Mouse (Mus musculus): ENCODE data around the gene Mybpc3. TPM values are rescaled to one million over a fixed set of nuclear protein-coding genes. Genes with fewer than 3 reads are reported as not detected.

Gene Mybpc3
- polyA plus RNA-seq, 1 experiment = 0.05 TPM

DNA sequence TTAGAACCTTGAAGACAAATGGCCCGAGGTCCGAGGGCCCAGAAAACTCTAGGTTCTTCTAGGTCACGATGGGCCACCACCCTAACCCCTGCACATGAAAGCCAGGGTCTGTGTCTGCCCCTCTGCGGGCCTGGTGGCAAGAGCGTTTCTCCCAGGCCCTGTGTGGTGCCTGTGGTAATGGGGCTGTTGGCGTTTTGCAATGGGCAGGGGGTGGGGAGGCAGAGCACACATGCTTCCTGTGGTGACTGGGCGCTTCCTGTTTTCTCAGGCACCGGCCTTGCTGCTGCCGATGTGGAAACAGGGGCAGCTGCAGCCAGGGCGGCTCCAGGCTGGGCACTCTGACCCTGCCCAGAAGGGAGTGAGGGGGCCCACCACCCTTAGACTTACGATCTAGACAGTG, 35.1 kb upstream of the Mybpc3 start:
- Histone ChIP-seq H3K27me3 (ENCODE audit: control insufficient read depth, insufficient read depth, low read length) (no peaks in the 10 kb centered on the region), H3K36me3 (ENCODE audit: control insufficient read depth, insufficient read depth, low read length) (no peaks in the 10 kb centered on the region), H3K4me3 (ENCODE audit: low read depth, low read length) (peak overlapping the region; percentile 44), H3K4me1 (ENCODE audit: control insufficient read depth, insufficient read depth, insufficient read length, low read length) (peaks cover 9% of the 10 kb centered on the region; the same call in 1 of the 2 replicates), H3K27ac (ENCODE audit: insufficient read depth, low read depth, low read length) (peak overlapping the region; percentile 82)
- TF ChIP-seq POLR2A (IDR thresholded peaks at IDR 0.05; ENCODE audit: low read depth, low read length) (no peak; the same call in 1 of the 2 replicates), CTCF (IDR thresholded peaks at IDR 0.05; ENCODE audit: extremely low read depth, insufficient read length, insufficient replicate concordance, low read depth, low read length) (no peak)
- WGBS = 68% methylated on average over 11 of the region's 11 CpGs

DNA sequence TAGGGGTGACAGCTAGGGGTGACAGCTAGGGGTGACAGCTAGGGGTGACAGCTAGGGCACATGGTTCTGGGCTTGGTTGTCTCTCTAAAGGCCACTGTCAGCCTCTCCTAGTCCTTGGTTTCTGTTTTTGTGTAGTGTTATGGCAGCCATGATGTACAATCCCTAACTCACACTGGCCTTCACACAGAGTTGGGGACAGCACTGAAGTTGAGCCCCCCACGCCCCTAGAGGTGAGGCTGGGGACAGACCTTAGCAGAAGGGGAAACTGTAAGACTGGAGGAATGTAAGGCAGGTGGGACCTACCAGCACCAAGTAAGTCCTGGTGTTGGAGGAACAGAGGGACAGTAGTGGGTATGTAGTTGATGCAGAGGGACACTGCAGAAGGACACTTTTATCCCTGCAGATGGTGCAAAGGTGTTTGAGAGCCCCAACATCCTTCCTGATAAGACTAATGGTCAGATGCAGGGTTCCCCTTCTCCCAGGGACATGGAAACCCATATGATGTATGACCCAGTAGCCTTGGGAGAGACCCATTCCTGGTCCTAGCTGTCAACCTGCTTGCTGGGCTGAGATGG, 34.5 kb upstream of the Mybpc3 start:
- TF ChIP-seq CTCF (IDR thresholded peaks at IDR 0.05; ENCODE audit: extremely low read depth, insufficient read length, insufficient replicate concordance, low read depth, low read length) (no peak), POLR2A (IDR thresholded peaks at IDR 0.05; ENCODE audit: low read depth, low read length) (no peak)
- Histone ChIP-seq H3K27ac (ENCODE audit: insufficient read depth, low read depth, low read length) (peak overlapping the region; percentile 82), H3K4me1 (ENCODE audit: control insufficient read depth, insufficient read depth, insufficient read length, low read length) (peaks cover 9% of the 10 kb centered on the region; the same call in 1 of the 2 replicates), H3K27me3 (ENCODE audit: control insufficient read depth, insufficient read depth, low read length) (no peaks in the 10 kb centered on the region), H3K4me3 (ENCODE audit: low read depth, low read length) (peak overlapping the region; percentile 44; the same call in 1 of the 2 replicates), H3K36me3 (ENCODE audit: control insufficient read depth, insufficient read depth, low read length) (no peaks in the 10 kb centered on the region)
- 67% methylated on average over 1 of the region's 1 CpGs for WGBS

DNA sequence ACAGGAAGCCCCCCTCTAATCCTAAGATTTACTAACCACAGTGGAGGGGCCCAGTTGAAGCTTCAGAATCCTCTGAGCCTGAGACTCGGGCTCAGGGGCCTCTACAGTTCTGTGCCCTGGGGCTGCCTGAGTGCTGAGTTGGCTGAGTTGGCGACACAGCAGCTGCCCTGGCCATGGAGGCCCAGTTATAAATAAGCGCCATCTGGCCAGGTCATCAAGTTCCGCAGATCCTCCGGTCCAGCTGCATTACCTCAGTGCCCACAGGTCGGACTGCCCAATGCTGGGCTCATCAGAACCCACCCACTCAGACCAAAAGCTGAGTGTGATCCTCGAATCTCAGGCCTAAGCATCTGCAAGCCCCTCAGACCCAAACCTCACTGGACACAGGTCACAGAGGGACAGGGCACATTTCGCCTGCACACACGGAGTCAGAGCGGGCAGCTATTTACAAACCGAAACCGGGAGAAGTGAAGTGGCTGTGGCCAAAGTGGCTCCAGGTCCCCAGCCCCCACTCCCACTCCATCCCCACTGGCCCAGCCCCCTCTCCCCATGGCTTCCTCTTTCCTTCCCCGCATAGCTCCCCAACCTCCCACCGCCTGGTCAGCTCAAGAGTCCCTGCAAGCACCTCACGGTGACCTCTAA, 33.6 kb upstream of the Mybpc3 start:
- H3K27ac ChIP-seq (ENCODE audit: insufficient read depth, low read depth, low read length) = peak overlapping the region; percentile 82
- TF ChIP-seq CTCF (IDR thresholded peaks at IDR 0.05; ENCODE audit: extremely low read depth, insufficient read length, insufficient replicate concordance, low read depth, low read length) = no peak
- no peak for TF ChIP-seq POLR2A (IDR thresholded peaks at IDR 0.05; ENCODE audit: low read depth, low read length)
- peak overlapping the region; percentile 23 for H3K4me3 ChIP-seq (ENCODE audit: low read depth, low read length)
- H3K4me1 ChIP-seq (ENCODE audit: control insufficient read depth, insufficient read depth, insufficient read length, low read length) = peaks cover 7% of the 10 kb centered on the region; the same call in 1 of the 2 replicates
- 79% methylated on average over 15 of the region's 15 CpGs for WGBS
- H3K27me3 ChIP-seq (ENCODE audit: control insufficient read depth, insufficient read depth, low read length) = no peaks in the 10 kb centered on the region
- H3K36me3 ChIP-seq (ENCODE audit: control insufficient read depth, insufficient read depth, low read length) = no peaks in the 10 kb centered on the region

DNA sequence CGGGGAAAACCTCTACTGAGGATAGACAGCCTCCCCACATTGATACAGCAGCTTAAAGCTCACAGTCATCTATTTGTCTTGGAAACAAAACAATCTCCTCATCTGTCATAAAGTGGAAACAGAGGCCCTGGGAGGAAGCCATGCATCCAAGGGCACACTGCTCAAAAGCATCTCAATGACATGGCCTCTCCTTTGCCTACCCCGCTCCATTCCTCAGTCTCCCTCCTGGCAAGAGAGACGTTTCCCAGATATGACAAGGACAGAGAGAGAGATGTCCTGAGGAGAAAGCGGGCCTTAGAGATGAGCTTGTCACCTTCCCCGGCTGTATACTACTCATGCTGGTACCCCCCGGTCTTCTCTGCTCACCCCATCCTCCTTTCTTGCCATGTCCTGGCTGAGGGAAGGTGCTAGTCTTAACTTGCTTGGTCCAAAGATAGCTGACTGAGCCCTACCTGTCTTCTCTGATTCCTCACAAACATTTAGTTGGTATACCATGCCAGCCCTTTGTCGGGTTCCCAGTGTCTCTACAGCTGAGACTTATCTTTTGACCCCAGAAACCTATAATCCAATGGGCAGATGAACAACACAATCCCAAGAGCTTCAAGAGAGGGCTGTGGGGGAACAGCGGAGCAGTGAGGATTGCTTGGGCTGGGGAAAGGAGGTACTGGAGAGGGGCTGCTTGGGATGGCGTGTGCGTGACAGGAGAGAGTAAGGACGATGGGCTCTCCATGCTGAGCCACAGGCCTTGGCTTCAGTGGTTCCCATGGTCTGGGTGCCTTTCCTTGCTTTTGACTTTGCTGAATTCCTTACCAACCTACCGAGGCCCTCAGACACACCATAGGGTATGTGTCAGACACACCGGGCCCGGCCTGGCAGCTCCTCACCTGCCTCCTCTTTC, 32.2 kb upstream of the Mybpc3 start:
- H3K27me3 ChIP-seq (ENCODE audit: control insufficient read depth, insufficient read depth, low read length) = no peaks in the 10 kb centered on the region
- H3K27ac ChIP-seq (ENCODE audit: insufficient read depth, low read depth, low read length) = peak overlapping the region; percentile 54; the same call in 1 of the 2 replicates
- peaks cover 7% of the 10 kb centered on the region; the same call in 1 of the 2 replicates for H3K4me1 ChIP-seq (ENCODE audit: control insufficient read depth, insufficient read depth, insufficient read length, low read length)
- no peak overlapping the region for H3K4me3 ChIP-seq (ENCODE audit: low read depth, low read length)
- no peaks in the 10 kb centered on the region for H3K36me3 ChIP-seq (ENCODE audit: control insufficient read depth, insufficient read depth, low read length)
- TF ChIP-seq CTCF (IDR thresholded peaks at IDR 0.05; ENCODE audit: extremely low read depth, insufficient read length, insufficient replicate concordance, low read depth, low read length) = no peak
- TF ChIP-seq POLR2A (IDR thresholded peaks at IDR 0.05; ENCODE audit: low read depth, low read length) = no peak
- WGBS = 82% methylated on average over 14 of the region's 14 CpGs

DNA sequence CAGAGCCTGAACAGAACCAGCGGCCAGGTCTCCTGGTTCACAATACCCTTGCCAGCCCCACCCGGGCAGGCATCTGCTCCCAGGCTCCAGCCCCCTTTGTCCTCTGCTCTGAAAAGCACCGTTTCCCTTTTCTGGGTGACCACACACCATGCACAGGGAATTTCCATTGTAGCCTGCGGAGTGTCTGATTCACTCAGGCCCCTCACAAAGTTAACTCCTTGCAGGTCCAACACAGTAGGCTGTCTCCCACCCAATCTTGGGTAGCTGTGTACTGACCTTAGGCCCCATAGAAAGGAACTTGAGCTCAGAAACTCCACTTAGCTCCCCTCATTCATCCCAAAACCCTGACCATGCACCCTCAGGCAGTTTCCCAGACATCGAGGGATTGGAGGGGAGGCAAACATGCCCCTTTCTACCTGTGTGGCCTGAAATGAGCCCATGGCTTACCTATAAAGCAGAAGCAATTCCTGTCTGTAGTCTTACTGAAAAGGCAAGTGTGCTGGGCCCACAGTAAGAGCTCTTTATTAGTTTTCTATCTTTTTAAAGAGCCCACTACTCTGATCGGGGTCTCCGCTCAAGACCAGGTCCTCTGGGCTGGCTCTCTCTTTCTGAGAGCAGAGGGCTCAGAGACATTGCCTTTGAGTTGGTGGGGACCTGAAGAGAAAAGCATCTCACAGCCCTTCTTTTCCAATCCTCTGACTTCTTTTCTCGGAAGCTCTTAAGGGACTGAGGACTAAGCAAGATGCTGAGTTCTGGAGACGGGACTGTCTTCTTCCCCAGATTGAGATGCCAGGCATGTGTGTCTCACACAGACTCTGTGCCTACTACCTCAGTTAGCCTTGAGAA, 31.3 kb upstream of the Mybpc3 start:
- peak overlapping the region; percentile 27; the same call in 1 of the 2 replicates for H3K27ac ChIP-seq (ENCODE audit: insufficient read depth, low read depth, low read length)
- TF ChIP-seq POLR2A (IDR thresholded peaks at IDR 0.05; ENCODE audit: low read depth, low read length) = no peak
- TF ChIP-seq CTCF (IDR thresholded peaks at IDR 0.05; ENCODE audit: extremely low read depth, insufficient read length, insufficient replicate concordance, low read depth, low read length) = no peak
- WGBS = 76% methylated on average over 9 of the region's 9 CpGs
- peaks cover 7% of the 10 kb centered on the region; the same call in 1 of the 2 replicates for H3K4me1 ChIP-seq (ENCODE audit: control insufficient read depth, insufficient read depth, insufficient read length, low read length)
- no peaks in the 10 kb centered on the region for H3K27me3 ChIP-seq (ENCODE audit: control insufficient read depth, insufficient read depth, low read length)
- no peak overlapping the region for H3K4me3 ChIP-seq (ENCODE audit: low read depth, low read length)
- H3K36me3 ChIP-seq (ENCODE audit: control insufficient read depth, insufficient read depth, low read length) = no peaks in the 10 kb centered on the region

DNA sequence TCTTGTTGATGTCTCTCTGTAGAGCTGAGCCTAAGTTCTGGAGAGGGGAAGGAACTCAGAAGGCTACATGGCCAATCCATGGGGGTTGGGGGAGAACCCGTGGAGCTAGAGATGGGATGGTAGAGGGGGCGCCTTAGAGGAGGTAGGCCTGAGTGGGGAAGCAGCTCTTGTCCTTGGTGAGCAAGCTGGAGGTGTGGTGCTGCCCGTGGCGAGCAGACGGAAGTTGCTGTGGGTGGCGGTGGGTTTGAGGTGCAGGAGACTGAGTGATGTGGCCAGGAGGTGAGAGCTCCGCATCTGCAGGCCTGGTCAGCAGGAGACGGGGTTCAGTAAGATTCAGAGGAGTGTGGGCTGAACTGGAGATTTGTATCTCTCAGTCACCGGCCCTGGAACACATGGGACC, 30.5 kb upstream of the Mybpc3 start:
- WGBS = 81% methylated on average over 9 of the region's 9 CpGs
- TF ChIP-seq POLR2A (IDR thresholded peaks at IDR 0.05; ENCODE audit: low read depth, low read length) = no peak
- no peak for TF ChIP-seq CTCF (IDR thresholded peaks at IDR 0.05; ENCODE audit: extremely low read depth, insufficient read length, insufficient replicate concordance, low read depth, low read length)
- no peak overlapping the region for H3K4me3 ChIP-seq (ENCODE audit: low read depth, low read length)
- no peaks in the 10 kb centered on the region for H3K36me3 ChIP-seq (ENCODE audit: control insufficient read depth, insufficient read depth, low read length)
- H3K27ac ChIP-seq (ENCODE audit: insufficient read depth, low read depth, low read length) = 0 out of 2 replicates have a peak overlapping the region, but pooled peaks have one; percentile 12
- H3K27me3 ChIP-seq (ENCODE audit: control insufficient read depth, insufficient read depth, low read length) = no peaks in the 10 kb centered on the region
- H3K4me1 ChIP-seq (ENCODE audit: control insufficient read depth, insufficient read depth, insufficient read length, low read length) = 0 out of 2 replicates have a peak, but pooled peaks cover 5% of the 10 kb centered on the region
